Mouse (Mus musculus) right cerebral cortex, postnatal 4 days (tissue): Measurements from ENCODE around the gene Kcnq1.

ENCODE experiments used
- DNase-seq: peaks from one replicate; pipeline ENCODE4 v3.0.0-alpha.2; 2022

Gene Kcnq1

GRCm38 (mm10) chr7:143373265-143373664 lies 267.1 kb downstream of the Kcnq1 start:
- DNase-seq, result no peak

- no peak for DNase-seq
Measured at GRCm38 (mm10) chr7:143375945-143376344, 269.8 kb downstream of the Kcnq1 start.

DNA sequence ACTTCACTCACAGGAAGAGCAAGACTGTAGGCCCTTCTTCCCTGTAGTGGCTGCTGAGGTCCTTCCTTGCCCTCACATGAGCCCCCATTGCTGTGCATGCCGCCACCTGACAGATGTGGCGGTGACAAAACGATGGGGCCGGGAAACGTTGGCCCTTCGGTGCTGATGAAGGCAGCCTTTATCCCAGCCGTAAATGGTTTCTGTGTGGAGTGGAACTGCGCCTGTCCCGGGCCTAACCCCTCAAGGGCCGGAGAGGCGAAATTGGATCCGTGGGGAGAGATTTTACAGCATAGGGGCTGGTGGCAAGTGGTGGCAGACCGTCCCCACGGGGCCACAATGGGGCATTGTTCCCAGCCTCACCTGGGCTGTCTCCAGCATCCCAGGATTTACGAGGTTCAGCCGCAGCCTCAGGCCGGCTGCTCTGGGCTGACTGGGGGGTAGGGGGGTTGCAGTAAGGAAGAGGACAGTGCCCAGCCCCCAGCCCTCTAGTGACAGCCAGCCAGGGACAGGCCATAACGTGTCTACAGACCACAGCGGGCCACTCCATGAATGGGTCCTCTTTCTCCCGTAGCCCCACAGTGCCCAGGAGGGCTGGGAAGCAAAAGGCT lies 274.4 kb downstream of the Kcnq1 start:
- no peak for DNase-seq

- DNase-seq, result no peak
Measured at GRCm38 (mm10) chr7:143386632-143387031, 280.5 kb downstream of the Kcnq1 start.

DNA sequence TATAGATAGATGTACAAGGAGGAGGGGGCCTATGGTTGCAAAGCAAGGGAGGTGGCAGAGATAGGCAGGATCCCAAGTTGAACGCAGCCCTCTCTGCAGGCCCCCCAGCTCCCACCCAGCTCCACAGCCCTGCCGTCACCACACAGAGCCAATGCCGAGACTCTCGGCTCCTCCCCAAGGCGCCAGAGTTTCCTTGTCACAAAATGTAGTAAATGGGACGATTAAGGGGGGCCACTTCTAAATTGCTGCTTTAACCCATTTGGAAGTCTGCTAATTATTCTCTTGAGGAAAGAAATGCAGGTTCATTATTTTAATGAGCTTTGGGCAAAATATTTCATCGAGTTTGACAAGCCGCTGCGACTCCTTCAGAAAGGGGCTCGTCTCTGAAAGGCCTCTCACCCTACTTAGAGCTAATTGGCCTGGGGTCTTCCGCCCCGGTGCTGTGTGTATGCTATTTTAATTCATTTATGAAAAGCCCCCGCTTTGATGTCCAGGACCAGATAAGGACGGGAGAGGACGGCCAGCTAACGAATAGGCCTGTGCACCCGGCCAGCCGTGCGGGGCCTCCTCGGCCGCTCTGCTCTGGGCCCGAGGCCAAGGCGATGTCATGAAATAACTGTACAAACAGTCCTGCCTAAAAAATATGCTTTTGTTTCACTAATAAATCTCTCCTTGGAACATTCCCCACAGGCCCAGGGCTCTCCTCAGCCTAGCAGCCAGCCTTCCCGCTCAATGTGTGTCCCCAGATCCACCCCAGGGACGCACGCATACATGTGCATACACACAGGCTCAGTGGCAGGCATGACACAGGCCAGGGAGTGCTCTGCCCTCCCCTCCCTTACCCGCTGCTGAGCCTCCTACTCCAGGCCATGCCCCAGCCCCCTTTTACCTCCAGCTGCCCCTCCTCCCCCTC lies 282.9 kb downstream of the Kcnq1 start:
- DNase-seq, result no peak

- no peak for DNase-seq
Measured at GRCm38 (mm10) chr7:143389860-143390259, 283.7 kb downstream of the Kcnq1 start.

DNA sequence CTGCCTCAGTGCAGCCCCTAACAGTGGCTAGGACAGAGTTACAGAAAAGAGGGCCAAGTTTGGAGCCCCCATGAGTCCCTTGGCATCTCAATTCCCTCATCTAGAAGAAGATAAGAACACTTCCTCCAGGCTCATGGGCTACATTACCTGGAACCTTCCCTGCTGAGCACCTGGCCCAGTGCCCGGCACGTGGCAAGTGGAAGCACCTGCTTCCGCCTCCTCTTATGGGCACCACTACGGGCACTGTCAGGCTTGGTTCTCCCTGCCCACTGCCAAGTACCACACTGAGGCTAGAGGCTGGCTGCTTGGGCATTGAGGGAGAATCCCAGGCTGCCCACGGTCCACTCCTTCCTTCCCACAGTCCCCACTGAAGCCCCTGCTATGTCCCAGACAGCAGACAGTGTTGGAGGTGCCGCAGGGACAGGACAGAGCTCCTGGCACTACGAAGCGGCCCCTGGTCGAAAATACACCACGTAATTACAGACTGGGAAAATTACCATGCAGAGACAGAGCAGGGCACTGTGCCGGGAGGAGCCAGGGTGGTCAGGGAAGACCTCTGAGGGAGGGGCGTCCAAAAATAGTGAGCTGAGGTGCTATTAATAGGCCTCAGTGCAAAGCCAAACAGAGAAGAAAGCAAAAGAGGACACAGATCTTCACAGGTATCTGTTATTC lies 284.3 kb downstream of the Kcnq1 start:
- DNase-seq, result no peak

- DNase-seq, result no peak
Measured at GRCm38 (mm10) chr7:143395113-143395563, 289.0 kb downstream of the Kcnq1 start.

DNA sequence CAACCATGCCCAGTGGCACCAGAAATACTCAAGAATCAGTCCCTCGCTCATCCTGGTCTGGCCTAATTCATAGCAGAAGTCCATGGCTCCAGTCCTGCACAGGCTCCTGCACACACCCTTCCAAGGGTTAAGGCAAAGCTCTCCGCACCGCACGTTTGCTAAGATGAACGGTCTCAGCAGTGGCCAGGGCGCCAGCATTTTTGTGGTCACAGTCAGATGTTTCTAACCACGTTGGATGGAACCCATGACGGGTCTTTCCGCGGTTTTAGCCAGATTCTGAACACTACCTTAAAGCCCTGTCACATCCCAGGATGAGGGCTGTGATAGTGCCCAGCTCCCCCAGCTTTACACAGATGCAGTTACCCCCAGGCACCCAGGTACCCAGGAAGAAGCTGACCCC lies 293.6 kb downstream of the Kcnq1 start:
- DNase-seq, result no peak

GRCm38 (mm10) chr7:143400599-143400998 lies 294.4 kb downstream of the Kcnq1 start:
- DNase-seq, result no peak

- DNase-seq, result no peak
Measured at GRCm38 (mm10) chr7:143401429-143402016, 295.4 kb downstream of the Kcnq1 start.

GRCm38 (mm10) chr7:143404296-143404695 lies 298.1 kb downstream of the Kcnq1 start:
- DNase-seq, result no peak

GRCm38 (mm10) chr7:143407931-143408501 lies 301.9 kb downstream of the Kcnq1 start:
- no peak for DNase-seq

DNA sequence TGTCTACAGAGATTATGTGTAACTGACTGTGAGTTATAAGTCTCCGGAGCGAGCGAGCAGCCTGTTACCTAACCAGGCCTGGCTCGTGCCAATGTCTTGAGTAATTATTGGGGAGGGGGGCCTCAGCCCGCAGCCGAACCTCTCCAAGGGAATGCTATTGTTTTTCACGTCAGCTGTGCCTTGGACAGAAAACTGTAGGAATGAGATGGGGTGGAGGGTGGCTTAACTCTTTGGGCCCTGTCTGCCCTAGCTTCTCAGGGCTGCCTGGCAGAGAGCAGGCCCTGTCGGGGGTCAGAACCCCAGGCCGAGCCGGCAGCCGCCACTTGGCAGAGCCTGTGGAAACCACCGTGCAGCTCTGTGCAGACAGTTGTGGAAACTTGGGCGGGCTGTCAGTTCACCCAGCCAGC lies 302.5 kb downstream of the Kcnq1 start:
- DNase-seq, result no peak

DNA sequence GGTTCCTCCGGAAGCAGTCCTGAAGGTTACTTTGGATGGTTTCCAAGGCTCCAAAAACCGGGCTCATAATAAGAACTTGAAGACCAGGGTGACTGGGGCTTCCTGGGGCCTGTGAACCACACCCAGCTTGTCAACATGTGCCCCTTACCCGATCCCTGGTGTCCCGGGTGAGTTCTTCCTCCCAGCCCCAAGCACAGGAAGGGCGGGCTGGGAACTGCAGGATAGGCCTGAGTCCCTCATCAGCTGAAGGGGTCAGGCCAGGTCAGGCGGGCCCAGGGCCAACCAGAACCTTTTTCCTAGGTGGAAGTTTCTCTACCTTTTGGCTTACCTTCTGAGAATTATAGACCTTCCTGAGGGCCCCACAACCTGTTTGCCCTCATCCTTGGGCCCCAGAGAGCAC lies 306.4 kb downstream of the Kcnq1 start:
- DNase-seq, result no peak

DNA sequence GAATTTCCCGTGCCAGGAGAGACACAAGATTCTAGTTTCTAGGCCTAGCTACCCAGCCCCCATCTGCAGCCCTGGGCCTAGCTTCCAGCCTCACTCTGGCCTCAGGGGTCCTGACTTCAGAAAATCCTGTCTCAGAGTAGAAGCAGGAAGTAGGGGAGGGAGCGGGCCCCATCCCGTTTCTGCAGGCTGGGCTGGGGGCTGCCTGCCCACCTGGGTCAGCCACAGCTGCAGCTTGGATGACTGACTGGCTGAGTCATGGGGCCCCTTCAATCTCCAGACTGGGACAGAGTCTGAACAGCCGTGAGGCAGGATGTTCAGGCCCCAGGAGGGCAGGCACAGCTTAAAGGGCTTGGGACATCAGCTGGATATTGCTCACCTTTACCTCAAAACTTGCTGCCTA lies 308.9 kb downstream of the Kcnq1 start:
- no peak for DNase-seq

DNA sequence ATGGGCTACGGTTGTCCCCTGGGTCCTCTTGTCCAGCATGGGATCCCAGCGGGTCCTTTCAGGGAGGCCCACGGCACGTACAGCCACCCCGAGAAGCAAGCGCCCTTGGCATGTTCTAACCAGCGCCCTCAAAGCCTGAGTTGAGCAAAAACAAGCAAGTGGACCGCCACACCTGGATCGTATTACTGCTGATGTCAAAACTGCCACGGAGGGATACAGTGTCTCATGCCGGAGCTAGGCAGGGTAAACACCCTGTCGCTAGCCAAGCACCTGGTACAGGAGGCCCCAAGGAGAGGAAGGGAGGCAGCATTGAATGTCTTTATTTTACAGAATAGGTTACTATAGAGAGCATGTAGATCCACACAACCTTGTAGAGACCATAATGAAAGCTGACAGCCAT lies 310.2 kb downstream of the Kcnq1 start:
- no peak for DNase-seq

DNA sequence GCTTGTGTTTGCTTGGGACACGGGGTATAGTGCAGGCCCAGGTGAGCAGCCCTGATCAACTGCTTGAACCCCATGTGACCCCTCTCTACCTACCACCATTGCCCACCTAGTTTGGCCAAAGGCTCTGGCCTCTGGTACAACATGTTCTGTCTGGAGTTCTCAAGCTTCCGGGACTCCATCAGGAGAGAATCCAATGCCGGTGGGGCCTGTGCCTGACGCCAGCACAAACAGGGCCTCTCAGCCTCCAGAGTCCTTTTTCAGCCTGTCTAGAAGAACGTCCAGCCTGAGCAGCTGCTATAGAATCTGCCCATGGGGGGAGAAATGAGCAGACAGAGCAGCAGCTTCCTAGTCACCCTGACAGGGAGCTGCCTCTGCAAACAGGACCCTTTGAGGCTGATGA lies 311.7 kb downstream of the Kcnq1 start:
- no peak for DNase-seq

GRCm38 (mm10) chr7:143419585-143420160 lies 313.5 kb downstream of the Kcnq1 start:
- DNase-seq, result no peak

DNA sequence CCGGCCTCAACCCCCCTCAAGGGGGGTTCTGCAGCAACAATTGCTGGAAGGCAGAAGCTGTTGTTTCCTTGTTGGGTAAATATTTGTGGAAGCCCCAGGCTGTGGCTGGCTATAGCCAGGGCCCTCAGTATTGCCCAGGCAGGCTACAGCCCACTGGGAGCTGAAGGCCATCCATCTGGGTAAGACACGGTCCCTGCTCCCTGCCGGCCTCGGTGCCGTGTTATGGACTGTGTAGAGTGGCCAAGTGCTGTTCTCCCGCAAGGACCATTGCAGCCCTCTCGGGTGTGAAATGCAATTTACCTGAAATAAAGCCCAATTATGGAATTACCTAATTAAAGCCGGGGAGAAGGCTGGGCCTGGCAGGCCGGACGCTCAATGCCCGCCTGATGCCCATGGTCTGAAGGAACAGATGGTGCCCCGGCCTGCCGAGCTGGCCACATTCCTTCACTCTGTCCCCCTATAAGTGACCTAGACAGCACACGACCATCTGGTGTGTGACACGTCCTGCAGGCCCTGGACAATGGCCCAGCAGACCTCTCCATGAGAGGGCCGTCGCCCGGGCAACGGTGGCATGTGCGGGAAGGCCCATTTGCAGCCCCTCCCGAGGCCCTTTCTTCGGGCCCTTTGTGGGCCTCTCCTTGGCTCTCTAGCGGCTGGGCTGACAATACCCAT lies 322.1 kb downstream of the Kcnq1 start:
- DNase-seq, result no peak

DNA sequence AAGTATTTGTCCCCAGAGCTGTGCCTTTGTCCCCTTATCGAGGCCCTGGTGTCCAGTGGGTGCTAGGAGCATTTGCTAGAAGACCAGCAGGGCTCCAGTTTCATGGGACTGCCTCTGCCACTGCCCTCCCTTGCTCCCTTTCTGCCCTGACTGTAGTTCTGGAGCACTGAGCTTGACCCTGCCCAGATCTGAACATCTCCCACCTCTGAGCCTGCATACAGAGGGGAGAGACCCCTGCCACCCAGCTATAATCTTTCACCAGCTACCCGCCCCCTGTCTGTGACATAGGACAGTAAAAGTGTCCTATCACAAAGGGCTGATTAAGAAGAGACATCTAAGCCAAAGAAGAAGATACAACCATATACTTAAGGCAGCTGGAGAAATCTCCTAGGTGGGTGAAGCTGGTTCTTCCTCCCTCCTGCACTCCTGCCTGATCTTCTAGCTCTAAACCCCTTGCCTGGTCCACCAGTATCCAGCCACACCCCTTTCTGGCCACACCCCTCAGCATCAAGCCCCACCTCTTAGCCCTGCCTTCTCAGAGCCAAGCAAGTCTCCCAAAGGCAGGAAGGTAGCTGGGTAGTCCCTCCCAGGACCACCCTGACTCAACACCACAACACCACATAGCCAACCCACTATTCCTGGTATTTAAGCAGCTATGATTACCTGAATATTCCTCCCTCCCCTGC lies 322.8 kb downstream of the Kcnq1 start:
- DNase-seq, result no peak
